Mouse (Mus musculus) erythroblast, adult 5-6 weeks (primary cell): Measurements from ENCODE around the gene Sap18b. TPM values are rescaled to one million over a fixed set of nuclear protein-coding genes. Genes with fewer than 3 reads are reported as not detected.
"Not testable (repeated sequence)": the region's sequence is repeated elsewhere in the genome, so short reads cannot be mapped to it uniquely, and the experiment has no call there.

Experiments used
- ATAC-seq: replicated peaks from 2 replicates; pipeline ENCODE4 v1.8.0; 2016; ENCODE audit warnings: moderate number of reproducible peaks, mild to moderate bottlenecking, moderate TSS enrichment, inconsistent platforms; ENCODE audit not compliant: poor library complexity, low FRiP score, severe bottlenecking
- total RNA-seq, 2 experiments: library from RNA; stranded (forward) in 1 of 2; stranded (reverse) in 1 of 2; fragments of 150-400 nt in 1 of 2; fragments of 200-764, 138-1000 nt in 1 of 2; gene quantifications; 2 replicates each; pipeline versions ENCODE4 v1.2.3 to v1.2.4; 2015 to 2017; ENCODE audit warnings: low replicate concordance in 2 of 2

Gene Sap18b
- total RNA-seq, 2 experiments from 2014 or later: 37.1 to 56.8 TPM

DNA sequence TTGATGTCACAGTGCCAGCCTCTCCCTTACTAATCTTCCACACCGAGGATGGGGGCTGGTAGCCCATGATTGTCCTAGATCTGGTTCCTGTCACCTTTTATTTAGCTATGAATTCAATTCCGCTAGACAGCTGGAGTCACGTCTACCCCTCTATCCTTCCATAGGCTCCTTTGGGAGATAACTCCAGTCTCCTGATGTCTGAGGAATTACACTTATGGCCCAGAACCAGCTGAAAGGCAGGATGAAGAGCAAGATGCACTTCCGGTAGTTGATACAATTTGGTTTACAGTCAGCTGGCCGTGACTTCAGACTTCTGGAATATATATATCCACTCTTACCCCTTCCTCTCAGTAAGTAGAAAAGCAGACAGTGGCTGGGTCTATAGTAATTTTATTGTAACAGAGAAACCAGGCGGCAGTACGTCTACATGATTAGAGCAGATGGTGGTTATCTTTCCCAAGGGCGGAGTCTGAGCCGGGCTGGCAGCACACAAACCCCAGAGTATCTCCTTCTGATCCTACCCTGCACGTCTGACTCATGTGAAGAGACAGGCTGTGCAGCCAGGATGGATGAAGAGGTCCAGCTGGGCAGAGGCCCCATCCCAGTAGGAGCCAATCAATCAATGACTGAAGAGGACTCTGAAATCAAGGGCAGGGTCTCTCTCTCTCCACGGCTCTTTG, 38.8 kb downstream of the Sap18b start:
- ATAC-seq: not testable (repeated sequence)

DNA sequence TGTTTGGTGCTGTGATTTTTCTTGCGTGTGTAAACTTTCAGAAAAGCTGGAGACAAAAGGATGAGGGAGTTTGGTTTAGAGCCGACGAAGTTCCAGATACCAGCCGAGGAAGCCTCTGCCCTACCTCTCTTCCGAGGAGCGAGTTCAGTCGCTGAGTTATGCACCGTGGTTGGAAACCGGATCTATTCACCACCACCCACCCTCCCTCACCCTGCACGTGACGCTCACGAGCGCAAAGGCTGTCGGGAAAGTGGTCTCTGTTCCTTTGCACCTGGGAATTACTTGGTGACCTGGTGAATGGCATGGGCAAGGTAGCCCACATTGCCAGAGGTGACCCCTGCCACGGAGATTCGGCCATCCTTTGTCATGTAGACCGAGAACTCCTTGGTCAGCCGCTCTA, 39.7 kb downstream of the Sap18b start:
- ATAC-seq: not testable (repeated sequence)

DNA sequence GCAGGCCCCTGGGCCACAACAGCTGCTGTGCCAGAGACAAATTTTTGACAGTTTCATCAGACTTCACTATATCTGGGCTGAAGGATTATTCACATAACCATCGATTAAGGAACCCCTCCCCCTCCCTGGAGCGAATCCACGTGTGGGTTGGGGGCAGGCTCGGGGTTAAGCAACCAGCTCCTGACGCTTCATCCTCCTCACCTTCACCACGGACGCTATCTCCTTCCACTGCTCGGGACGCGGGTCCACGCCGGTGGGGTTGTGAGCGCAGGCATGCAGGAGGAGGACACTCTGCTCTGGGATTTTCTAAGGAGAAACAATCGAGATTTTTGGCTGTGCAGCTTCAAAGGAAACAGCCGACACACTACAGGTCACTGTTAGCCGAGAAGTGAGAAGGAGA, 46.5 kb downstream of the Sap18b start:
- no peak for ATAC-seq

DNA sequence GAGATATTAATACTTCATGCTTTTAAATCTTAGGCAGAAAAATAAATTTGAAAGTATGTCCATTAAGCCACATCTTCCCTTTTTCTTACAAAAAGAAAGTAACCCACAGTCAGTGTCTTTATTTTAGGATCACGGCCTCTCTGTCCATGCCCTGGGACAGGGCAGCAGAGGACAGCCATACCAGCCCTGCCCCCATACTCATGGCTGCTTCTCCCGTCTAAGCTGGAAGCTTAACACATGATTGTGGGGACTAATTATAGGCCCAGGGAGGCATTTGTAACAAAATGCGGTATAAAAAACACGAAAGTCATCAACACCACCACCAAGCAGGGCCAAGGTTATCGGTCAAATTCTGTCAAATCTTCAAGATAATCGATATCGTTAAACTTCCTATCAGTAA, 50.1 kb downstream of the Sap18b start:
- ATAC-seq: no peak

Other genes starting within 250 kb of the Sap18b start
- gene Prss54, start 249.0 kb upstream of the Sap18b start, total RNA-seq (2015; ENCODE audit: low replicate concordance): not detected in 2 replicates
- not detected in 2 replicates for gene Prss54, start 249.0 kb upstream of the Sap18b start, total RNA-seq (2017; ENCODE audit: low replicate concordance)
- 1.2 and 7.1 TPM in 2 replicates for gene Gins3, start 191.9 kb upstream of the Sap18b start, total RNA-seq (2015; ENCODE audit: low replicate concordance)
- 10.5 and 17.4 TPM in 2 replicates for gene Gins3, start 191.9 kb upstream of the Sap18b start, total RNA-seq (2017; ENCODE audit: low replicate concordance)
- not detected in 2 replicates for gene Ndrg4, start 148.4 kb upstream of the Sap18b start, total RNA-seq (2015; ENCODE audit: low replicate concordance)
- not detected in 2 replicates for gene Ndrg4, start 148.4 kb upstream of the Sap18b start, total RNA-seq (2017; ENCODE audit: low replicate concordance)
- gene Setd6, start 109.5 kb upstream of the Sap18b start, total RNA-seq (2015; ENCODE audit: low replicate concordance): 4.6 TPM in 1 of 2 replicates, not detected in the other
- gene Setd6, start 109.5 kb upstream of the Sap18b start, total RNA-seq (2017; ENCODE audit: low replicate concordance): 1.5 and 7.2 TPM in 2 replicates
- 99.7 and 102 TPM in 2 replicates for gene Cnot1, start 17.9 kb upstream of the Sap18b start, total RNA-seq (2015; ENCODE audit: low replicate concordance)
- 68.9 and 87.2 TPM in 2 replicates for gene Cnot1, start 17.9 kb upstream of the Sap18b start, total RNA-seq (2017; ENCODE audit: low replicate concordance)
- 0.38 and 1.3 TPM in 2 replicates for gene Slc38a7, start 28.2 kb downstream of the Sap18b start, total RNA-seq (2015; ENCODE audit: low replicate concordance)
- 0.17 and 0.84 TPM in 2 replicates for gene Slc38a7, start 28.2 kb downstream of the Sap18b start, total RNA-seq (2017; ENCODE audit: low replicate concordance)
- gene Got2, start 63.2 kb downstream of the Sap18b start, total RNA-seq (2015; ENCODE audit: low replicate concordance): 25.4 and 38.0 TPM in 2 replicates
- gene Got2, start 63.2 kb downstream of the Sap18b start, total RNA-seq (2017; ENCODE audit: low replicate concordance): 14.8 and 28.5 TPM in 2 replicates